Mouse (Mus musculus) ovary, postnatal 14 days (tissue): ENCODE data around the gene Olfr710.
"Not testable (repeated sequence)": the region's sequence is repeated elsewhere in the genome, so short reads cannot be mapped to it uniquely, and the experiment has no call there.

Source experiments
- DNase-seq: peaks from one replicate; pipeline ENCODE4 v3.0.0; 2022; ENCODE audit warnings: low spot score

Olfr710 gene

DNA sequence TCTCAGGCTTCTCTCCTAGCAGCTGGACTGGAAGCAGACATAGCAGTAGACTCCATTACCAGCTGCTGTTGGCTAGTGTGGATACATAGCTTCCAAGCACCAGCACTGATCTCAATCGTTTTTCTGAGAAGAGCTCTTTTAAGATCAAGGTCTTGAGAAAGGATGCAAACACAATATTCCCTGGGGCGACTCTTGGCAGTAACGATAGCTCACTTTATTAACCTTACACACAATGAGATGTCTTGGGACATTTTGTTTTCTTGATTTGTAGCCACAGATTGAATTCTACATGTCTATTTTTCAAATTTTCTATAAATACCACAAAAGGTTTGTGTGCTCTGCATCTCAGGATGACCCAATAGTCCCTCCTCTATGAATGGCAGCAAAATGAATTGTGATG, at the start of gene Olfr710:
Gene Olfr710 (minus strand): TSS at position 101 of the 400 bp plus-strand sequence.
- no peak for DNase-seq

DNA sequence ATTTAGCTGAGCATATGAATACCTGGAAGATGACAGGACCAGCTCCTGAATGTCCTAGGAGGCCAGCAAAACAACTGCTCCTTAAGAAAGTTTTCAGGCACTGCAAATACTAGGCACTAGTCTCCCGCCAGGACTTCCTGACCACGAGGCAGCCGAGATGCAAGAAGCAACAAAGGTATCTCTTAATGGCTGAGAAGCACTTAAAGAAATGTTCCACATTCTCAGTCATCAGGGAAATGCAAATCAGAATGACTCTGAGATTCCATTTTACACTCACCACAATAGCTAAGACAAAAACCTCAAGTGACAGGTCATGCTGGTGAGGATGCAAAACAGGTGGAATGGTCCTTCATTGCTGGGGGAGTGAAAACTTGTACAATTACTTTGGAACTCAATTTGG, 37.1 kb upstream of the Olfr710 start:
- DNase-seq: no peak

DNA sequence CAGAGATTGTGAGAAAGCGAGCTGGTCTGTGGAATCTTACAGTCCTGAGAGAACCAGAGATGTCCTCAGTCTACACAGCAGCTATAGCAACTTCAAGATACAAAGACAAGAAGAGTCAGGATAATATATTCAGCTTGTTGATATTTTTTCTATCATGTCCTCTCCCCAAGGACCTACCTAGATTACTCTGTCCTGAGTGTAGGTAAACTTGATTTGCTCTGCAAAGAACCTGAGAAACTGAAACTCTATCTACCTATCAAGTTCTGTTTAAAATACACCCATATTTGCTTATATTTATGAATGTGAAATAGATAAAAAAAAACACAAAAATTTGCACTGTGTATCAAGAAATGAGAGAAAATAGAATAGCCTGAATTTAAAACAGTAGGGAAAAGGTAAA, 27.2 kb upstream of the Olfr710 start, which contains the start of gene Olfr711:
Gene Olfr711 (minus strand): TSS at position 101 of the 400 bp plus-strand sequence.
- DNase-seq: no peak

DNA sequence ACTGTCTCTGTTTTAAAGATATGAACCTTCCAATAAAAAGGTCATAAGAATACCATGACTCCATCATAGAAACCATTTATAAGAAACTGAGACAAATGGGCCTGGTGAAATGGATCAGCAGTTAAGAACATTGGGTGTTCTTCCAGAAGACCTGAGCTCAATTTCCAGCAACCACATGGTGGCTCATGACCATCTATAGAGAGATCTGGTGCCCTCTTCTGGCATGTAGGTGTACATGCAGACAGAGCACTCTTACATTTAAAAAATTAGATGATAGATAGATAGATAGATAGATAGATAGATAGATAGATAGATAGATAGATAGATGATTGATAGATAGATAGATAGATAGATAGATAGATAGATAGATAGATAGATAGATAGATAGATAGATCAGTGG, 19.4 kb upstream of the Olfr710 start:
- DNase-seq: not testable (repeated sequence)

- DNase-seq: no peak
These were observed 15.7 kb upstream of the Olfr710 start, which contains the start of gene Olfr6 for GRCm38 (mm10) chr7:106963837-106964236. Gene Olfr6 (minus strand): TSS chr7:106963937.

DNA sequence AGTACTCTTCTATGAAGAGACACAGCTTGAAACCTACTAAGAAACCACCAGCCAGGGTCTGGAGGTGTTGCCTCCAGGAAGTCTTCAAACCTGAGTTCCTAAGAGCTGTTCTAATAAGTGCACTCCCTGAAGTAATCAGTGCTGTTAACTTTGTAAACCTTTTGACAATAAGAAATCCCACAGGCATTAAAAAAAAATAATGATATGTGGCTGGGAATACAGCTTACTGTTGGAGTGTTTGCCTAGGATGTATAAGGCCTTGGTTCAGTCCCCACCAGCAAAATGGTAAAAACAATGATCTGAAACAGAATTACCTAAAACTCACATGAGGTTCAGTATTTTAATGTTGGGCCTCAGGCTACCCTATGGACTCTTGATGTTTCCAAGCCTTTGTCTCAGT, 16.0 kb downstream of the Olfr710 start, which contains the start of gene Olfr709-ps1:
Gene Olfr709-ps1 (minus strand): TSS at position 101 of the 400 bp plus-strand sequence.
- no peak for DNase-seq

GRCm38 (mm10) chr7:106920961-106921360, 27.2 kb downstream of the Olfr710 start:
- DNase-seq: not testable (repeated sequence)

GRCm38 (mm10) chr7:106907676-106908075, 40.4 kb downstream of the Olfr710 start, which contains the start of gene Olfr1532-ps1:
Gene Olfr1532-ps1 (plus strand): TSS chr7:106908001.
- no peak for DNase-seq

DNA sequence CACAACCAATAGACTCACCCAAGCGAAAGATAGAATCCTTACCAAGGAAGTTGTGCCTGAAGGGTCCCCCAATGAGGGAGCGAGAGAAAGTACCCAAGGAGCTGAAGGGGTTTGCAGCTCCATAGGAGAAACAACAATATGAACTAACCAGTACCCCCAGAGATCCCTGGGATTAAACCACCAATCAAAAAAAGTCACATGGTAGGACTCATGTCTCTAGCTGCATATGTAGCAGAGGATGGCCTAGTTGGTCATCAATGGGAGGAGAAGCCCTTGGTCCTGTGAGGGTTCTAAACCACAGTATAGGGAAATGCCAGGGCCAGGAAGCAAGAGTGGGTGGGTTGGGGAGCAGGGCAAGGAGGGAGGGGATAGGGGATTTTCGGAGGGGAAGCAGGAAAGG, 47.0 kb downstream of the Olfr710 start, which contains the start of gene Olfr707:
Gene Olfr707 (minus strand): TSS at position 101 of the 400 bp plus-strand sequence.
- not testable (repeated sequence) for DNase-seq
